Mouse (Mus musculus): ENCODE results near the gene Kdm5c. TPM values are rescaled to one million over a fixed set of nuclear protein-coding genes. Genes with fewer than 3 reads are reported as not detected.

Gene Kdm5c
- polyA plus RNA-seq, 1 experiment from 2014 or later = 62.7 TPM

- DNase-seq (ENCODE audit: low spot score) = no peak
- 89% methylated on average over 4 of the region's 4 CpGs for WGBS
- Histone ChIP-seq H3K4me1 (replicated peaks) (no peaks in the 10 kb centered on the region), H3K36me3 (0 out of 2 replicates have a peak, but pooled peaks cover 2% of the 10 kb centered on the region), H3K4me3 (no peak overlapping the region), H3K27me3 (ENCODE audit: insufficient read depth, poor library complexity, severe bottlenecking) (peaks cover 85% of the 10 kb centered on the region), H3K9me3 (no peaks in the 10 kb centered on the region), H3K27ac (no peak overlapping the region)
Observed at GRCm38 (mm10) chrX:152320535-152320934, 87.7 kb downstream of the Kdm5c start.

GRCm38 (mm10) chrX:152322776-152323175, 90.0 kb downstream of the Kdm5c start:
- Histone ChIP-seq H3K9me3 (no peaks in the 10 kb centered on the region), H3K36me3 (0 out of 2 replicates have a peak, but pooled peaks cover 2% of the 10 kb centered on the region), H3K27ac (no peak overlapping the region), H3K27me3 (ENCODE audit: insufficient read depth, poor library complexity, severe bottlenecking) (peaks cover 95% of the 10 kb centered on the region), H3K4me1 (replicated peaks) (no peaks in the 10 kb centered on the region), H3K4me3 (no peak overlapping the region)
- 57% methylated on average over 2 of the region's 2 CpGs for WGBS
- DNase-seq (ENCODE audit: low spot score) = no peak

- H3K9me3 ChIP-seq = no peaks in the 10 kb centered on the region
- 97% methylated on average over 1 of the region's 1 CpGs for WGBS
- H3K27ac ChIP-seq = no peak overlapping the region
- H3K36me3 ChIP-seq = 0 out of 2 replicates have a peak, but pooled peaks cover 2% of the 10 kb centered on the region
- H3K4me3 ChIP-seq = no peak overlapping the region
- H3K4me1 ChIP-seq (replicated peaks) = no peaks in the 10 kb centered on the region
- no peak for DNase-seq (ENCODE audit: low spot score)
- H3K27me3 ChIP-seq (ENCODE audit: insufficient read depth, poor library complexity, severe bottlenecking) = peaks cover 94% of the 10 kb centered on the region
Observed at GRCm38 (mm10) chrX:152323584-152323983, 90.8 kb downstream of the Kdm5c start.

Other genes starting within 250 kb of the Kdm5c start
- gene Hsd17b10, start 231.2 kb upstream of the Kdm5c start, polyA plus RNA-seq (2016; fragmentation: Nextera tagmentation; extraction: Ambion mirVana) = 181 and 195 TPM in 2 replicates
- gene Ribc1, start 216.7 kb upstream of the Kdm5c start, polyA plus RNA-seq (2016; fragmentation: Nextera tagmentation; extraction: Ambion mirVana) = 4.5 and 4.9 TPM in 2 replicates
- 71.1 and 107 TPM in 2 replicates for gene Smc1a, start 216.6 kb upstream of the Kdm5c start, polyA plus RNA-seq (2016; fragmentation: Nextera tagmentation; extraction: Ambion mirVana)
- 0.88 and 1.9 TPM in 2 replicates for gene Iqsec2, start 88.8 kb upstream of the Kdm5c start, polyA plus RNA-seq (2016; fragmentation: Nextera tagmentation; extraction: Ambion mirVana)
- 15.6 and 15.7 TPM in 2 replicates for gene Kantr, start 94.5 kb downstream of the Kdm5c start, polyA plus RNA-seq (2016; fragmentation: Nextera tagmentation; extraction: Ambion mirVana)
- gene Tspyl2, start 109.4 kb downstream of the Kdm5c start, polyA plus RNA-seq (2016; fragmentation: Nextera tagmentation; extraction: Ambion mirVana) = 33.4 and 39.6 TPM in 2 replicates
- gene Gpr173, start 135.7 kb downstream of the Kdm5c start, polyA plus RNA-seq (2016; fragmentation: Nextera tagmentation; extraction: Ambion mirVana) = 4.5 and 7.6 TPM in 2 replicates